Mouse (Mus musculus) ES-E14 (cell line): Measurements from ENCODE around the gene Bcl2l11. TPM values are rescaled to one million over a fixed set of nuclear protein-coding genes. Genes with fewer than 3 reads are reported as not detected.

ENCODE experiments used
- DNase-seq: peaks from one replicate; pipeline ENCODE4 v3.0.0-alpha.2; 2013; ENCODE audit warnings: low read depth, low spot score
- H3K27ac ChIP-seq: 2 replicates; pipeline ENCODE4 v1.5.1; 2012; ENCODE audit warnings: low read depth, mild to moderate bottlenecking, low read length, moderate library complexity, mixed read lengths; ENCODE audit not compliant: poor library complexity, insufficient read depth, severe bottlenecking
- H3K36me3 ChIP-seq: 2 replicates; pipeline ENCODE4 v1.6.1; 2012; ENCODE audit warnings: mild to moderate bottlenecking, low read length, moderate library complexity, mixed read lengths; ENCODE audit not compliant: control insufficient read depth, poor library complexity, insufficient read depth, severe bottlenecking
- H3K4me1 ChIP-seq, 2 experiments: fragments of 150-350 bp in 1 of 2; sonication (generic) in 1 of 2; 2 replicates each; pipeline ENCODE4 v1.6.1; 2012; ENCODE audit warnings: low read length in 2 of 2, mild to moderate bottlenecking in 1 of 2, mixed read lengths in 1 of 2; ENCODE audit not compliant: control insufficient read depth in 2 of 2, insufficient read depth in 2 of 2, poor library complexity in 1 of 2
- H3K4me3 ChIP-seq, 2 experiments: fragments of 150-350 bp in 1 of 2; sonication (generic) in 1 of 2; 2 replicates each; pipeline ENCODE4 v1.5.1; 2012; ENCODE audit warnings: low read length in 2 of 2, low read depth in 1 of 2, mild to moderate bottlenecking in 1 of 2, mixed read lengths in 1 of 2; ENCODE audit not compliant: insufficient read depth in 1 of 2, poor library complexity in 1 of 2, severe bottlenecking in 1 of 2
- H3K9ac ChIP-seq: 2 replicates; pipeline ENCODE4 v1.6.1; 2012; ENCODE audit warnings: low read depth, mild to moderate bottlenecking, low read length, mixed read lengths; ENCODE audit not compliant: poor library complexity, insufficient read depth, severe bottlenecking
- H3K9me3 ChIP-seq: fragments of 150-350 bp; sonication (generic); 2 replicates; pipeline ENCODE4 v1.6.1; 2012; ENCODE audit warnings: low read depth, mild to moderate bottlenecking, low read length; ENCODE audit not compliant: control insufficient read depth, insufficient read depth
- CHD2 ChIP-seq: IDR thresholded peaks from 2 replicates; pipeline ENCODE4 v1.6.1; 2014; ENCODE audit warnings: mild to moderate bottlenecking, low read depth, low read length, inconsistent platforms
- HCFC1 ChIP-seq: IDR thresholded peaks from 2 replicates; pipeline ENCODE4 v1.6.1; 2012; ENCODE audit warnings: low read length, inconsistent platforms, borderline replicate concordance; ENCODE audit not compliant: insufficient read depth
- MAFK ChIP-seq: IDR thresholded peaks from 2 replicates; pipeline ENCODE4 v1.6.1; 2014; ENCODE audit warnings: mild to moderate bottlenecking, low read depth, low read length, inconsistent platforms; ENCODE audit not compliant: insufficient read depth
- ZC3H11A ChIP-seq: IDR thresholded peaks from 2 replicates; pipeline ENCODE4 v1.6.1; 2012; ENCODE audit warnings: low read depth, mild to moderate bottlenecking, inconsistent platforms, low read length, borderline replicate concordance
- ZNF384 ChIP-seq: IDR thresholded peaks from 2 replicates; pipeline ENCODE4 v1.6.1; 2012; ENCODE audit warnings: low read depth, low read length, inconsistent platforms
- in situ Hi-C, 2 experiments: fragments of 600-800 bp; cut with MboI; formaldehyde crosslinking; loops; one replicate each; pipeline ENCODE4 v1.15.1; 2025; ENCODE audit warnings: low sequenced_read_pairs in 2 of 2, inconsistent platforms in 1 of 2; ENCODE audit not compliant: unreplicated experiment in 2 of 2
- total RNA-seq: library from RNA; depleted of rRNA; stranded (reverse); fragments of 300-350 nt; gene quantifications from 2 replicates; pipeline ENCODE4 v1.2.3, GENCODE M21; 2012

Bcl2l11 gene
- total RNA-seq, 1 experiment = 23.6 TPM

GRCm38 (mm10) chr2:128133865-128134264 is 8.0 kb downstream of the Bcl2l11 start:
- H3K27ac ChIP-seq = peak overlapping the region; percentile 10; the same call in 1 of the 2 replicates
- H3K9me3 ChIP-seq = no peaks in the 10 kb centered on the region
- TF ChIP-seq CHD2 = no peak
- no peak for TF ChIP-seq ZC3H11A
- no peak for TF ChIP-seq MAFK
- TF ChIP-seq ZNF384 = no peak
- no peak for TF ChIP-seq HCFC1
- peaks cover 50% of the 10 kb centered on the region for H3K36me3 ChIP-seq
- DNase-seq = no peak
- H3K4me3 ChIP-seq = no peak overlapping the region
- peaks cover 3 to 8% of the 10 kb centered on the region in 2 experiments; a peak in 3 of 4 replicates for H3K4me1 ChIP-seq
- in situ Hi-C loops = no loop called here
- H3K9ac ChIP-seq = no peak overlapping the region

GRCm38 (mm10) chr2:128134474-128134873 is 8.6 kb downstream of the Bcl2l11 start:
- H3K9me3 ChIP-seq = no peaks in the 10 kb centered on the region
- peaks cover 49% of the 10 kb centered on the region for H3K36me3 ChIP-seq
- H3K9ac ChIP-seq = peak overlapping the region; percentile 5; the same call in 1 of the 2 replicates
- DNase-seq = no peak
- H3K27ac ChIP-seq = peak overlapping the region; percentile 10
- TF ChIP-seq ZNF384 = no peak
- no peak for TF ChIP-seq CHD2
- TF ChIP-seq MAFK = no peak
- TF ChIP-seq HCFC1 = no peak
- H3K4me3 ChIP-seq = no peak overlapping the region
- H3K4me1 ChIP-seq = peaks cover 3 to 8% of the 10 kb centered on the region in 2 experiments; a peak in 3 of 4 replicates
- in situ Hi-C loops = no loop called here

- peaks cover 46% of the 10 kb centered on the region for H3K36me3 ChIP-seq
- H3K9me3 ChIP-seq = no peaks in the 10 kb centered on the region
- H3K27ac ChIP-seq = no peak overlapping the region
- no peak overlapping the region for H3K4me3 ChIP-seq
- in situ Hi-C loops = no loop called here
- H3K4me1 ChIP-seq = peaks cover 3 to 10% of the 10 kb centered on the region in 2 experiments; a peak in 3 of 4 replicates
- H3K9ac ChIP-seq = no peak overlapping the region
- TF ChIP-seq ZNF384 (no peak), CHD2 (no peak), MAFK (no peak), HCFC1 (no peak), ZC3H11A (no peak)
- no peak for DNase-seq
Measured at GRCm38 (mm10) chr2:128134948-128135347, 9.1 kb downstream of the Bcl2l11 start.

GRCm38 (mm10) chr2:128136769-128137433 is 11.1 kb downstream of the Bcl2l11 start:
- Histone ChIP-seq H3K9me3 (no peaks in the 10 kb centered on the region), H3K36me3 (peaks cover 36% of the 10 kb centered on the region), H3K27ac (no peak overlapping the region), H3K9ac (no peak overlapping the region), H3K4me1 (peaks cover 5 to 12% of the 10 kb centered on the region in 2 experiments; a peak in 3 of 4 replicates), H3K4me3 (no peak overlapping the region)
- TF ChIP-seq ZC3H11A = no peak
- no peak for TF ChIP-seq MAFK
- no peak for TF ChIP-seq HCFC1
- no peak for TF ChIP-seq ZNF384
- TF ChIP-seq CHD2 = no peak
- DNase-seq = no peak
- in situ Hi-C loops = no loop called here
